Mouse (Mus musculus) testis, postnatal 14 days (tissue): ENCODE measurements around the gene Sept8.
A peak's percentile ranks its signal among the peaks of the same experiment; 100 is the strongest.

Source experiments
- DNase-seq: peaks from one replicate; pipeline ENCODE4 v3.0.0; 2021; ENCODE audit warnings: low spot score

Gene Sept8

GRCm38 (mm10) chr11:53583151-53583550 is 64.1 kb downstream of the Sept8 start:
- no peak for DNase-seq

GRCm38 (mm10) chr11:53584849-53585248 is 65.8 kb downstream of the Sept8 start:
- no peak for DNase-seq

DNA sequence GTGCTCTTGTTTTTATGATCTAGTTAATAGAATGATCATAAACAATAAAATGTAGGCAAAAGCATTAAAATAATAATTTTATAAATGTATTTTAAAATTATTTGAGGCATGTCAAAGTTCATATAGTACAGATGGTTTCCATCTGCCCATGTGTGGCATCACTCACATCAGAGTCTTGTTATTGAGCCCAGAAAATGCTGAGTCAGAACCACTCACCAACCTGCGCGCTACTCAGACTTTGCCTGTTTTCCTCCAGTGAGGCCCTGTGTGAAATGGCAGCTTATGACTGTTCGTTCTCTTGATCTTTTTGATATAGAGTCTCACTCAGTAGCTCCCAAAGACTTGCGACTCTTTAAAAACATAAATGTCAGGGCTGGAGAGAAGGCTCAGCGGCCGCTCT is 66.5 kb downstream of the Sept8 start:
- no peak for DNase-seq

DNA sequence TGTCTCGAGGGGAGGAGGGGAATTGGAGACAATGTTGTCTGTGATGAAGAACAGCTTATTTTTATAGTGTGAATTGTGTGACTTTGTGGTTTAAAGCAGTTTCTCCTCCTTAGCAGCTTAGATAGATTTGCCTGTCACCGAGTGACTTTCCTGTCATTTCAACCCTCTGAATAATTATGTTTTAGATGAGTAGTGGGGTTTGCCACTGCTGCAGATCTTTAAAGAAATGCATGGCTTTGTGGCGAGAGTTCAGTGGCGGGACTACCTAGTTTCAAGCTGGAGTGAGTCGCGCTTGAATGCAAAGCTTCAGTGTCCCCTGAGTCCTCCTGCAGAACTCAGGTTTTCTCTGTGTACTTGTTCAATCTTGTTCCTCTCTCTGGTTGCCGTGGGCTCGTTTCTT is 69.2 kb downstream of the Sept8 start:
- no peak for DNase-seq

DNA sequence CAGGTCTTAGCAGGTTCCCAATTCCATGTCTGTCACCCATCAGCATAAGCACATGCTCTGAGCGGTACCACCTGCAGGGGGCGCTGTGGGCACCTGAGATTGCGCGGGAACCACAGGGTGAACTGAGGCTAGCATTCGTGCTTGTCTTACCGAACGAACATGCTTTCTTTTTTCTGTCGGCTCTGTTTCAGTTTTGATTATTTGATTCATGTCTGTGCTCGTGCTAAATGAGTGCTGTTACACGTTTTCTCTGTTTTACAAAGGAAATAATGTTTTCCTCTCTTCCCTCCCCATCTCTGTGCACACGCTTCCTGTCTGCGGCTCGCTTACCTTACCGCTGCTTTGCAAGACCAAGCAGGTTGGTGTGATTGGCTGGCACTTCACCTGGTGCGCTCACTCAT is 71.3 kb downstream of the Sept8 start:
- DNase-seq, result peak; percentile 23

DNA sequence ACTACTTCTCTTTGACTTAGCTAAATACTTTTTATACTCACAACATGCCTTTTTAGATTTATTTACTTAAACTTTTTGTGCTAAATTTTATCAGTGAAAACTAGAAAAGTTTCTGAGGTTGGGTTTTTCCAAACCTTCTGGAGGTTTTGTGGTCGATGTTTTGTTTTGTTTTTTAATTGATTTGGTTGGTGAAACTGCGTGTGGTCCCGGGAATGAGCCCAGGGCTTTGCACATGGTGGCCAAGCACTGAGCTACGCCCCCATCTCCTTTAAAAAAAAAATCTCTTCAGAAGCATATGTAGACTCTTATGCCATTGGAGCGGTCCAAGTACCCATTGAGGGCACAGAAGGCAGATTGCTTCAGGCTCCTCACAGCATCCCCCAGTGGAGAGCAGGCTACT is 72.1 kb downstream of the Sept8 start:
- DNase-seq, result no peak
